Mouse (Mus musculus): Measurements from ENCODE around the gene Gm5416. TPM values are rescaled to one million over a fixed set of nuclear protein-coding genes. Genes with fewer than 3 reads are reported as not detected.
"Not testable (repeated sequence)": the region's sequence is repeated elsewhere in the genome, so short reads cannot be mapped to it uniquely, and the experiment has no call there.

The Gm5416 gene
- polyA plus RNA-seq (2015; fragmentation: Nextera tagmentation; extraction: Ambion mirVana): 6.5 and 9.9 TPM in 2 replicates

DNA sequence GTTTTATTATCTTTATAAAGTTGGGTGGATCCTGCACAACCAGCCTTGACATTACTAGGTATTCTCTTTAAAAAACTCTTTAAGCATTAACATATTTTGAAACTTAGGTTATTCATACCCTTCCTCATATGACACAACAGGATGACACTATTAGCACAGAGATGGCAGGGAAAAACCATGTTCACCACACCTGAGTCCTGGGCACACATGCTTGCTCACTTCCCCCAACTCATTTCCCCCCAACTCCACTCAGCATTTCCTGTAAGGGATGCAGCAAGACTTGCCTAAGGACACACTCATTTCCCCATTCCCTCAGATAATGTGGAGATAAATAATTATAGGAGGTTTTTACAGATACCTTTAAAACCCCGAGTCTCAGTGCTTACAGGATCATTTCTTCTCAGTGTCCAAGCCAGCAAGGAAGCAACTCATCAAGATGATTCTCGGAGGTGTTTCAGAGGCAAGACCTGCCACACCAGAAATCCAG lies at the start of gene Gm5416:
Gm5416 (plus strand) TSS at position 437 of the 487 bp plus-strand sequence.
- no peaks in the 10 kb centered on the region for H3K4me1 ChIP-seq (ENCODE audit: control insufficient read depth, low read depth, low read length)
- no peak for ATAC-seq (ENCODE audit: low read depth)

GRCm38 (mm10) chr16:36167841-36168240 lies 42.4 kb upstream of the Gm5416 start:
- 72% methylated on average over 9 of the region's 10 CpGs for WGBS (ENCODE audit: insufficient replicate concordance)
- not testable (repeated sequence) for H3K27ac ChIP-seq (ENCODE audit: low read length); H3K9me3 ChIP-seq (replicated peaks; ENCODE audit: control insufficient read depth, low read length)

More for the DNA sequence above, at the start of gene Gm5416:
- Histone ChIP-seq H3K4me3 (ENCODE audit: low read depth, low read length) (no peak within 1 kb of the TSS), H3K27me3 (ENCODE audit: control insufficient read depth, insufficient read depth, low read depth, low read length) (no peaks in the 10 kb centered on the region), H3K9me3 (replicated peaks; ENCODE audit: control insufficient read depth, low read length) (no peaks in the 10 kb centered on the region), H3K36me3 (ENCODE audit: control insufficient read depth, insufficient read depth) (no peaks in the 10 kb centered on the region), H3K4me2 (ENCODE audit: low read depth, low read length) (no peak within 1 kb of the TSS), H3K9ac (ENCODE audit: low read depth, low read length) (no peak within 1 kb of the TSS), H3K27ac (ENCODE audit: low read length) (no peak within 1 kb of the TSS)
- 46% methylated on average over 2 of the region's 2 CpGs for WGBS (ENCODE audit: insufficient replicate concordance)

GRCm38 (mm10) chr16:36176108-36176507 lies 34.1 kb upstream of the Gm5416 start:
- no peaks in the 10 kb centered on the region for H3K36me3 ChIP-seq (ENCODE audit: control insufficient read depth, insufficient read depth)
- ATAC-seq (ENCODE audit: low read depth): no peak
- H3K4me3 ChIP-seq (ENCODE audit: low read depth, low read length): no peak overlapping the region
- H3K9me3 ChIP-seq (replicated peaks; ENCODE audit: control insufficient read depth, low read length): no peaks in the 10 kb centered on the region
- no peaks in the 10 kb centered on the region for H3K4me1 ChIP-seq (ENCODE audit: control insufficient read depth, low read depth, low read length)
- H3K27ac ChIP-seq (ENCODE audit: low read length): no peak overlapping the region
- H3K27me3 ChIP-seq (ENCODE audit: control insufficient read depth, insufficient read depth, low read depth, low read length): no peaks in the 10 kb centered on the region
- no peak overlapping the region for H3K4me2 ChIP-seq (ENCODE audit: low read depth, low read length)
- H3K9ac ChIP-seq (ENCODE audit: low read depth, low read length): no peak overlapping the region

More at GRCm38 (mm10) chr16:36167841-36168240, 42.4 kb upstream of the Gm5416 start:
- H3K9ac ChIP-seq (ENCODE audit: low read depth, low read length); H3K4me3 ChIP-seq (ENCODE audit: low read depth, low read length); H3K4me2 ChIP-seq (ENCODE audit: low read depth, low read length); ATAC-seq (ENCODE audit: low read depth); H3K36me3 ChIP-seq (ENCODE audit: control insufficient read depth, insufficient read depth); H3K4me1 ChIP-seq (ENCODE audit: control insufficient read depth, low read depth, low read length); H3K27me3 ChIP-seq (ENCODE audit: control insufficient read depth, insufficient read depth, low read depth, low read length): not testable (repeated sequence)

DNA sequence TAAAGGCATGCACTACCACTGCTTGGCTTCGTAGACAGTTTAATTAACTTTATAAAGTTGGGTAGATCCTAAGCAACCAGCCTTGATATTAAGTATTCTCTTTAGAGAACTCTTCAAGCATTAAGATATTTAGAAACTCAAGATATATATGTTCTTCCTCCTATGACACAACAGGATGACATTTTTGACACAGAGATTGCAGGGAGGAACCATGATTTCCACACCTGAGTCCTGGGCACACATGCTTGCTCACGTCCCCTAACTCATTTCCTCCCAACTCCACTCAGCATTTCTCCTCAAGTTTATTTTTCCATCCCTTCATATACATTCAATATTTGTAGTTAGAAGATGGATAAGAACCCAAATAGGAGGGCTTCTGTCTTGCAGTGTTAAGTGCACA lies 30.3 kb upstream of the Gm5416 start:
- H3K9ac ChIP-seq (ENCODE audit: low read depth, low read length): no peak overlapping the region
- no peak overlapping the region for H3K4me3 ChIP-seq (ENCODE audit: low read depth, low read length)
- H3K36me3 ChIP-seq (ENCODE audit: control insufficient read depth, insufficient read depth): no peaks in the 10 kb centered on the region
- H3K27me3 ChIP-seq (ENCODE audit: control insufficient read depth, insufficient read depth, low read depth, low read length): no peaks in the 10 kb centered on the region
- H3K4me1 ChIP-seq (ENCODE audit: control insufficient read depth, low read depth, low read length): no peaks in the 10 kb centered on the region
- no peak overlapping the region for H3K27ac ChIP-seq (ENCODE audit: low read length)
- 51% methylated on average over 2 of the region's 2 CpGs for WGBS (ENCODE audit: insufficient replicate concordance)
- H3K9me3 ChIP-seq (replicated peaks; ENCODE audit: control insufficient read depth, low read length): no peaks in the 10 kb centered on the region
- no peak overlapping the region for H3K4me2 ChIP-seq (ENCODE audit: low read depth, low read length)
- ATAC-seq (ENCODE audit: low read depth): no peak

- ATAC-seq (ENCODE audit: low read depth); H3K4me1 ChIP-seq (ENCODE audit: control insufficient read depth, low read depth, low read length); H3K9ac ChIP-seq (ENCODE audit: low read depth, low read length); H3K27me3 ChIP-seq (ENCODE audit: control insufficient read depth, insufficient read depth, low read depth, low read length); H3K27ac ChIP-seq (ENCODE audit: low read length); H3K4me3 ChIP-seq (ENCODE audit: low read depth, low read length); H3K9me3 ChIP-seq (replicated peaks; ENCODE audit: control insufficient read depth, low read length); H3K4me2 ChIP-seq (ENCODE audit: low read depth, low read length); H3K36me3 ChIP-seq (ENCODE audit: control insufficient read depth, insufficient read depth): not testable (repeated sequence)
- 47% methylated on average over 4 of the region's 4 CpGs for WGBS (ENCODE audit: insufficient replicate concordance)
Measured at GRCm38 (mm10) chr16:36183912-36184311, 26.3 kb upstream of the Gm5416 start, which contains the start of gene Gm5483. Gm5483 (plus strand) TSS chr16:36184212.

GRCm38 (mm10) chr16:36199226-36199625 lies 11.0 kb upstream of the Gm5416 start:
- 53% methylated on average over 19 of the region's 19 CpGs for whole genome bisulfite sequencing (ENCODE audit: insufficient replicate concordance)
- H3K36me3 ChIP-seq (ENCODE audit: control insufficient read depth, insufficient read depth): no peaks in the 10 kb centered on the region
- ATAC-seq (ENCODE audit: low read depth): no peak

DNA sequence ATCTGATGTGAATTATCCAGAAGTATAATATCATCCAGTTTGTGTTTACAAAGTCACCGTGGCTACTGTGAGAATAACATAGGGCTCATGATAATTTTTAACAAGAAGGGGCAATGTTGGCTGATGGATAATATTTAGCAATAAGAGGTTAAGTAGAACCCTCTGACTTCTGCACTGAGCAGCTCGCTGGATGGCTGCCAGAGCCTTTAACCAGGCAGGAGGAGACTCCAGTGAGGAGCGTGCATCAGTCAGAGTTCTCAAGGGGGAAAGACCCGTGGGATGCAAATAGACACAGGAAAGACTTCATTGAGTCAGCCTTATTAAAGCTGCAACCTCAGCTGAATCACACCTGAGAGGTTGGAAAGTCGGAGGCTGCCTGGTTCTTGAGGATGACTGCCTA lies 6.4 kb upstream of the Gm5416 start:
- H3K4me3 ChIP-seq (ENCODE audit: low read depth, low read length): no peak overlapping the region
- H3K9me3 ChIP-seq (replicated peaks; ENCODE audit: control insufficient read depth, low read length): no peaks in the 10 kb centered on the region
- no peaks in the 10 kb centered on the region for H3K27me3 ChIP-seq (ENCODE audit: control insufficient read depth, insufficient read depth, low read depth, low read length)
- no peak for ATAC-seq (ENCODE audit: low read depth)
- no peaks in the 10 kb centered on the region for H3K36me3 ChIP-seq (ENCODE audit: control insufficient read depth, insufficient read depth)
- WGBS (ENCODE audit: insufficient replicate concordance): 56% methylated on average over 5 of the region's 5 CpGs
- no peak overlapping the region for H3K9ac ChIP-seq (ENCODE audit: low read depth, low read length)
- H3K27ac ChIP-seq (ENCODE audit: low read length): no peak overlapping the region
- H3K4me1 ChIP-seq (ENCODE audit: control insufficient read depth, low read depth, low read length): no peaks in the 10 kb centered on the region
- H3K4me2 ChIP-seq (ENCODE audit: low read depth, low read length): no peak overlapping the region

More at GRCm38 (mm10) chr16:36199226-36199625, 11.0 kb upstream of the Gm5416 start:
- Histone ChIP-seq H3K4me3 (ENCODE audit: low read depth, low read length) (no peak overlapping the region), H3K4me2 (ENCODE audit: low read depth, low read length) (no peak overlapping the region), H3K4me1 (ENCODE audit: control insufficient read depth, low read depth, low read length) (no peaks in the 10 kb centered on the region), H3K9ac (ENCODE audit: low read depth, low read length) (no peak overlapping the region), H3K9me3 (replicated peaks; ENCODE audit: control insufficient read depth, low read length) (no peaks in the 10 kb centered on the region), H3K27me3 (ENCODE audit: control insufficient read depth, insufficient read depth, low read depth, low read length) (no peaks in the 10 kb centered on the region), H3K27ac (ENCODE audit: low read length) (no peak overlapping the region)

GRCm38 (mm10) chr16:36205684-36206083 lies 4.5 kb upstream of the Gm5416 start:
- H3K4me1 ChIP-seq (ENCODE audit: control insufficient read depth, low read depth, low read length); H3K36me3 ChIP-seq (ENCODE audit: control insufficient read depth, insufficient read depth); H3K27me3 ChIP-seq (ENCODE audit: control insufficient read depth, insufficient read depth, low read depth, low read length); H3K9me3 ChIP-seq (replicated peaks; ENCODE audit: control insufficient read depth, low read length); H3K4me3 ChIP-seq (ENCODE audit: low read depth, low read length); H3K27ac ChIP-seq (ENCODE audit: low read length); H3K4me2 ChIP-seq (ENCODE audit: low read depth, low read length); ATAC-seq (ENCODE audit: low read depth); H3K9ac ChIP-seq (ENCODE audit: low read depth, low read length): not testable (repeated sequence)
- WGBS (ENCODE audit: insufficient replicate concordance): 38% methylated on average over 2 of the region's 2 CpGs

- H3K4me3 ChIP-seq (ENCODE audit: low read depth, low read length); H3K4me2 ChIP-seq (ENCODE audit: low read depth, low read length); H3K4me1 ChIP-seq (ENCODE audit: control insufficient read depth, low read depth, low read length); ATAC-seq (ENCODE audit: low read depth); H3K9me3 ChIP-seq (replicated peaks; ENCODE audit: control insufficient read depth, low read length); H3K27ac ChIP-seq (ENCODE audit: low read length); H3K9ac ChIP-seq (ENCODE audit: low read depth, low read length); H3K27me3 ChIP-seq (ENCODE audit: control insufficient read depth, insufficient read depth, low read depth, low read length); H3K36me3 ChIP-seq (ENCODE audit: control insufficient read depth, insufficient read depth): not testable (repeated sequence)
- 72% methylated on average over 6 of the region's 7 CpGs for WGBS (ENCODE audit: insufficient replicate concordance)
Measured at GRCm38 (mm10) chr16:36221168-36221567, 11.0 kb downstream of the Gm5416 start, which contains the start of gene 2010005H15Rik. 2010005H15Rik (plus strand) TSS chr16:36221468.
